Mouse (Mus musculus) kidney, adult 2 months (tissue): Measurements from ENCODE around the gene Spata16. TPM values are rescaled to one million over a fixed set of nuclear protein-coding genes. Genes with fewer than 3 reads are reported as not detected.

Source experiments
- DNase-seq: peaks from one replicate; pipeline ENCODE4 v3.0.0; 2021
- H3K27ac ChIP-seq: fragments of 200-500 bp; 2 replicates; pipeline ENCODE4 v1.5.1; 2012; ENCODE audit warnings: low read depth, low read length, control low read depth, inconsistent platforms; ENCODE audit not compliant: insufficient read depth
- H3K27me3 ChIP-seq: fragments of 200-500 bp; replicated peaks from 2 replicates; pipeline ENCODE4 v1.6.1; 2012; ENCODE audit warnings: mild to moderate bottlenecking, moderate library complexity, low read length, inconsistent platforms; ENCODE audit not compliant: control insufficient read depth, insufficient read depth
- H3K36me3 ChIP-seq: fragments of 200-500 bp; 2 replicates; pipeline ENCODE4 v1.6.1; 2012; ENCODE audit warnings: mild to moderate bottlenecking, moderate library complexity, low read length, inconsistent platforms; ENCODE audit not compliant: control insufficient read depth, insufficient read depth
- H3K4me1 ChIP-seq: fragments of 200-500 bp; 2 replicates; pipeline ENCODE4 v1.6.1; 2011; ENCODE audit warnings: low read length; ENCODE audit not compliant: control insufficient read depth, insufficient read depth
- H3K4me3 ChIP-seq: fragments of 200-500 bp; 2 replicates; pipeline ENCODE4 v1.5.1; 2011; ENCODE audit warnings: mild to moderate bottlenecking, low read depth, low read length, control low read depth; ENCODE audit not compliant: insufficient read depth
- CTCF ChIP-seq: fragments of 200-500 bp; conservative IDR thresholded peaks from 2 replicates; pipeline ENCODE4 v1.5.1; 2011; ENCODE audit warnings: low read depth, mild to moderate bottlenecking, control low read depth, low read length, moderate library complexity, mixed read lengths; ENCODE audit not compliant: insufficient read depth, insufficient read length
- POLR2A ChIP-seq: fragments of 200-500 bp; IDR thresholded peaks from one replicate; pipeline ENCODE4 v1.6.1; 2011; ENCODE audit warnings: low read depth, low read length, control low read depth
- WGBS: fragments of 180-500 bp; shearing (Covaris S2); methylation state at CpG from one replicate; pipeline ENCODE4 v1.1.7; 2018; 5-methylcytosine and 5-hydroxymethylcytosine counted together
- polyA plus RNA-seq: library from polyadenylated mRNA; depleted of rRNA; stranded (reverse); fragments of >200 nt; gene quantifications from 2 replicates; pipeline ENCODE4 v1.2.3, GENCODE M21; 2012; rRNA removed

Spata16 gene
- polyA plus RNA-seq, result 0.05 and 0.13 TPM in 2 replicates

DNA sequence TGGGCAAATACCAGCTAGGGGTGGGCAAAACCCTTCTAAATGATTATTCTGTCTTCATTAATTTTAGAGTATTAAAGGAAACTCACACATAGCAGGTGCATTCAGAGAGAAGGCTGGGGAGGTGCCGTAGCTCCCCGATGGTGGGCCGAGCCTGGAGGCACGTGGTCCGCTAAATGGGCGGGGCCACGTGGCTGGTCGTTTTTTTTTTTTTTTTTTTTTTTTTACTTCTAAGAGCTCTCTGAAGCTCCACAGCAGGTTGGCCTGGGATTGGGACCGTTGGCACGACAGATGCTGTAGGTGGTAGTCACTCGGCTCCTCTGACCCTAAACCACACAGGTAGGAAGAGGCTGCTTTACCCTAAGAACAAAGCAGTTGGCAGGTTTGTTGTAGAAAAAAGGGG, at the start of gene Spata16:
Spata16 (plus strand) TSS at position 219 of the 400 bp plus-strand sequence.
- TF ChIP-seq CTCF, result no peak
- no peak for TF ChIP-seq POLR2A
- no peaks in the 10 kb centered on the region for H3K4me1 ChIP-seq
- H3K27me3 ChIP-seq, result no peaks in the 10 kb centered on the region
- no peaks in the 10 kb centered on the region for H3K36me3 ChIP-seq
- no peak within 1 kb of the TSS for H3K27ac ChIP-seq
- H3K4me3 ChIP-seq, result no peak within 1 kb of the TSS
- 73% methylated on average over 11 of the region's 11 CpGs for WGBS
- DNase-seq, result no peak

DNA sequence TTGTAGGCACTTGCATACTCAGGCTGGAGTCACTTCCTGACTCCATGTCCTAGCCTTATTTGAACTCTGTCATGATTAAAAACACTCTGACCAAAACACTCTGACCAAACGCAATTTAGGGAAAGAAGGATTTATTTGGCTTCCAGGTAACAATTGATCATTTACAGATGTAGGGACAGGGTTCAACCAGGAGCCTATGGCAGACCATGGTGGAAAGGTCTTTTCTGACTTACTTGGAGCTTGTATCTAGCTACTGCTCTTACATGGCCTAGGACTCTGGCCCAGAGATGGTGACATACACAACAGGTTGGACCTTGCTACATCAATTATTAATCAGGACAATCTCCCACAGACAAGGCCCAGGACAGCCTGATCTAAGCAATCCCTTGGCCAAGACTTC, 32.6 kb upstream of the Spata16 start:
- H3K27me3 ChIP-seq, result no peaks in the 10 kb centered on the region
- TF ChIP-seq CTCF, result no peak
- TF ChIP-seq POLR2A, result no peak
- 50% methylated on average over 1 of the region's 1 CpGs for WGBS
- H3K4me3 ChIP-seq, result no peak overlapping the region
- H3K4me1 ChIP-seq, result no peaks in the 10 kb centered on the region
- DNase-seq, result peak; percentile 78
- no peak overlapping the region for H3K27ac ChIP-seq
- H3K36me3 ChIP-seq, result no peaks in the 10 kb centered on the region

GRCm38 (mm10) chr3:26608531-26608930, 28.9 kb upstream of the Spata16 start:
- Histone ChIP-seq H3K4me3 (no peak overlapping the region), H3K4me1 (no peaks in the 10 kb centered on the region), H3K36me3 (no peaks in the 10 kb centered on the region), H3K27me3 (no peaks in the 10 kb centered on the region), H3K27ac (no peak overlapping the region)
- TF ChIP-seq POLR2A (no peak), CTCF (no peak)
- no peak for DNase-seq
- WGBS, result 79% methylated on average over 5 of the region's 5 CpGs

DNA sequence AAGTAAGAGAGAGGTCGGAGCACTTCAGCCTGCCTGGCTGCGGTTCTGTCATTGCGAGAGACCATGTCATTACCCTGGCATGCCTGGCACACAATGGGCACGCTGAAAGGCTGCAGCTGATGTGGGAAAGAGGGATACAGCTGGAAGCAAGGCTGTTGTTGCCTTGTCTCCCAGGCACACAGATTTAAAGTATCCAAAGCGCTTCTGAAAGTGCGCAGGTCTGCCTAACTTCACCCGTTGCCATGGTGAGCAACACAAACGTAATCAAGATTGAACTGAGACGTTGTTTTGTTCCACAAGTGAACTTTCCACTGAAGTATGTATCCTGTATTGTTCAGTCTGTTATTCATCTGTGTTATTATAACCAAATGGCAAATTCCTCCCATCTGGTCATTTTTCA, 1.8 kb downstream of the Spata16 start:
- no peak for DNase-seq
- Histone ChIP-seq H3K4me3 (no peak overlapping the region), H3K27ac (no peak overlapping the region), H3K27me3 (no peaks in the 10 kb centered on the region), H3K4me1 (no peaks in the 10 kb centered on the region), H3K36me3 (no peaks in the 10 kb centered on the region)
- TF ChIP-seq CTCF (no peak), POLR2A (no peak)
- WGBS, result 82% methylated on average over 9 of the region's 9 CpGs

- Histone ChIP-seq H3K27me3 (no peaks in the 10 kb centered on the region), H3K4me1 (no peaks in the 10 kb centered on the region), H3K36me3 (no peaks in the 10 kb centered on the region), H3K4me3 (no peak overlapping the region), H3K27ac (no peak overlapping the region)
- WGBS, result 77% methylated on average over 8 of the region's 8 CpGs
- no peak for DNase-seq
- TF ChIP-seq POLR2A (no peak), CTCF (no peak)
Observed at GRCm38 (mm10) chr3:26639851-26640250, 2.4 kb downstream of the Spata16 start.

DNA sequence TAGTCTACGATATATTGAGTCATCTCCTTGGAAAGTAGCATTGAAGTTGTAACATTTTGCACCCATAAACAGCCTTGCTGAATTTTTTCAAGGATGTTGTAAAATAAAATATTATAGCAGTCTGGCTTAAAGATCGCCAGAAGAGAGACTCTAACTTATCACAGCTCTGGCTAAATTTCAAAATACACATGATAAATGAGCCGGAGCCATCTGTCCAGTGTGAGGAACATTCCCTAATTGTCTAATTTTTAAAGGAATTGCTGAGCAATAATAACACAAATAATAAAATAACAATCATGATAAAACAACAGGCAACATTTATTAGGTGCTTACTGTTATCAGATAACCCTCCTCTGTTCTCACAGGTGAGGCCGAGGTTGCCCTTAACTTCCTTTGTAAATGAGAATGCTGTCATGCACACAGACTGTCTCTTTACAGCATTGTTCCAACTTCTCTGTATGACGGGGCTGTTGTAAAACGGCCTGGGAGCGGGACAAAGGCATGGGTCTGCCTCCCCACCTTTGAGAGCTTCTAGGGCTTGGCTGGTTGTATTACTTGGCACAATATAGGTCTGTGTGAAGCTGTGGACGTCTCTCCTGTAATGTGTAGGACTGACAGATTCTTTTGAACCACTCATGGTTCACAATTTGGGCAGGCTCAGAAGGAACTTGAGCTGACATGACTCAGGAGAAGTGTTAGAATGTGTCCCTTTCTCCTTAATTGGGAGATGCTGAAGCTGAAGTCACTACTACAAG, 3.1 kb downstream of the Spata16 start:
- DNase-seq, result no peak
- Histone ChIP-seq H3K27me3 (no peaks in the 10 kb centered on the region), H3K4me1 (no peaks in the 10 kb centered on the region), H3K4me3 (no peak overlapping the region), H3K27ac (no peak overlapping the region), H3K36me3 (no peaks in the 10 kb centered on the region)
- WGBS, result 61% methylated on average over 8 of the region's 8 CpGs
- TF ChIP-seq CTCF (no peak), POLR2A (no peak)

GRCm38 (mm10) chr3:26641351-26642249, 4.2 kb downstream of the Spata16 start:
- H3K27ac ChIP-seq, result no peak overlapping the region
- no peaks in the 10 kb centered on the region for H3K36me3 ChIP-seq
- no peak for TF ChIP-seq CTCF
- 54% methylated on average over 15 of the region's 15 CpGs for WGBS
- no peak for DNase-seq
- no peaks in the 10 kb centered on the region for H3K4me1 ChIP-seq
- H3K27me3 ChIP-seq, result no peaks in the 10 kb centered on the region
- H3K4me3 ChIP-seq, result no peak overlapping the region
